Mouse (Mus musculus): ENCODE data around the gene Pdk1. TPM values are rescaled to one million over a fixed set of nuclear protein-coding genes. Genes with fewer than 3 reads are reported as not detected.

Pdk1 gene
- polyA plus RNA-seq (2012), result 22.2 and 24.1 TPM in 2 replicates

DNA sequence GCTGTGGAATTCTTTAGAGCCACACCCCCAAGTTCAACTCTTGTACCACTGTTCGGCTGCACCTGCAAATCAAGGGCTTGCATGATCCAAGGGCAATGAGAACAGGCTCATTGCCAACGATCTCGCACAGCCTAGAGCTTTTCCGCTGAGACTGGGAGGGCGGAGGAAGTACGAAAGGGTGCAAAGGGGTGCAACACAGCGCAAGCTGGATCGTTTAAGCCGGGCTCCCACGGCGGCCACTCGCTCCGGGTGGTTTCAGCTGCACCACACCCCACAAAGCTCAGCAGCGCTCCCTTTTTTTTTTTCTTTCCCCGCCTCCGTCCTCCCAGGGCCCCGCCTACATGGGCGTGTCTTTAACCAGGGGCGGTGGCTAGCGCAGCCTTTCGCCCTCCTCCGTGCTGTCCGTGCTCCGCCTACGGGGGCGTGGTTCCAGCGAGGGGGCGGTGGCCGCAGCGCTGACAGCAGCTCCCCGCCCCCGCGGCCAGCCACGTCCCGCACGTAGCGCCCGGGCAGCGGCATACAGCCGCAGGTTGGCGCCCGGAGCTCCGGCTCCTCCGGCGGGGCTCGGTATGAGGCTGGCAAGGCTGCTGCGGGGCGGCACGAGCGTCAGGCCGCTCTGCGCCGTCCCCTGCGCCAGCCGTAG is at the start of gene Pdk1:
TSS of gene Pdk1 (plus strand) at position 424 of the 643 bp plus-strand sequence.

Other genes starting within 250 kb of the Pdk1 start
- 25.9 and 29.1 TPM in 2 replicates for gene Itga6, start 127.6 kb upstream of the Pdk1 start, polyA plus RNA-seq (2012)
- gene Rapgef4, start 108.0 kb downstream of the Pdk1 start, polyA plus RNA-seq (2012), result 0.27 and 0.34 TPM in 2 replicates